Mouse (Mus musculus) C2C12 (cell line): Measurements from ENCODE around the gene Cyp46a1.

Experiments
- CTCF ChIP-seq: IDR thresholded peaks from one replicate; pipeline ENCODE4 v1.5.1; 2011; ENCODE audit not compliant: control insufficient read depth, insufficient read depth, insufficient read length
- FOSL1 ChIP-seq: IDR thresholded peaks from one replicate; pipeline ENCODE4 v1.8.0; 2011; ENCODE audit warnings: mild to moderate bottlenecking, low read length; ENCODE audit not compliant: poor library complexity, insufficient read depth, severe bottlenecking
- MYOD1 ChIP-seq: IDR thresholded peaks from one replicate; pipeline ENCODE4 v1.6.1; 2011; ENCODE audit warnings: low read depth; ENCODE audit not compliant: control insufficient read depth, insufficient read length

DNA sequence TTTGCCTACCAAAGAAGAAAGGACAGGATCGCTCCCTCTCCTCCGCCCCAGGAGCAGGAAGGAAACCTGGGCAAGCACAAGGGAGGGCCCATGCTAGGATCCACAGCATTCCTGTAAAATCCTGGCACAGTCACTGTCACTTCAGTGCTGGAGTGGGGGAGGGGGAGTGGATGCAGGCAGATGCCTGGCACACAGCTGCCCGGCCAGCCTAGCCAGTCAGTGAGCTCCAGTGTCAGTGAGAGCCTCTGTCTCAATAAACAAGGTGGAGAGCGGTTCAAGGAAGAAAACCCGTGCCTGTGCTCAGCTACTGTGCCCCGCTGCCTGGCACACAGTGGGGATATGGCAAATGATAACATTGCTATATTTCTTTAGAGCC, 61.1 kb downstream of the Cyp46a1 start:
- no peak for TF ChIP-seq CTCF
- TF ChIP-seq MYOD1: peak; percentile 59
- TF ChIP-seq FOSL1: no peak
